Mouse (Mus musculus) kidney, adult 11 months (tissue): ENCODE measurements at regions not wholly inside any gene's neighbourhood (a gene's known extent, or its start where the extent isn't known, plus 50 kb on each side); places are given as distances from the start of the nearest gene placed in this dataset.

Experiments used
- DNase-seq: peaks from one replicate; pipeline ENCODE4 v3.0.0; 2022

GRCm38 (mm10) chr15:93876335-93876734, 280.6 kb upstream of the Prickle1 start:
- no peak for DNase-seq

GRCm38 (mm10) chr15:93875685-93876084, 280.0 kb upstream of the Prickle1 start:
- DNase-seq: no peak

GRCm38 (mm10) chr15:93874206-93874605, 278.5 kb upstream of the Prickle1 start:
- no peak for DNase-seq

- no peak for DNase-seq
Measured at GRCm38 (mm10) chr15:93857336-93857901, 261.7 kb upstream of the Prickle1 start.

- no peak for DNase-seq
Measured at GRCm38 (mm10) chr15:93853221-93853620, 257.5 kb upstream of the Prickle1 start.

GRCm38 (mm10) chr15:93852126-93852525, 256.4 kb upstream of the Prickle1 start:
- DNase-seq: no peak

- no peak for DNase-seq
Measured at GRCm38 (mm10) chr15:93850388-93850787, 254.7 kb upstream of the Prickle1 start.

- no peak for DNase-seq
Measured at GRCm38 (mm10) chr15:93848830-93849229, 253.1 kb upstream of the Prickle1 start.

- no peak for DNase-seq
Measured at GRCm38 (mm10) chr15:93846797-93847196, 251.1 kb upstream of the Prickle1 start.

GRCm38 (mm10) chr15:93845801-93846200, 250.1 kb upstream of the Prickle1 start:
- no peak for DNase-seq

GRCm38 (mm10) chr15:93832956-93833355, 237.3 kb upstream of the Prickle1 start:
- no peak for DNase-seq

- DNase-seq: no peak
Measured at GRCm38 (mm10) chr15:93832431-93832936, 236.8 kb upstream of the Prickle1 start.

GRCm38 (mm10) chr15:93831148-93831547, 235.5 kb upstream of the Prickle1 start:
- DNase-seq: no peak

- DNase-seq: peak; percentile 4
Measured at GRCm38 (mm10) chr15:93824729-93825694, 229.3 kb upstream of the Prickle1 start.

GRCm38 (mm10) chr15:93821236-93821635, 225.5 kb upstream of the Prickle1 start:
- DNase-seq: peak; percentile 22

GRCm38 (mm10) chr15:93812011-93812410, 216.3 kb upstream of the Prickle1 start:
- DNase-seq: no peak

- no peak for DNase-seq
Measured at GRCm38 (mm10) chr15:93807993-93808392, 212.3 kb upstream of the Prickle1 start.

GRCm38 (mm10) chr15:93807505-93807904, 211.8 kb upstream of the Prickle1 start:
- DNase-seq: no peak

GRCm38 (mm10) chr15:93804703-93805102, 209.0 kb upstream of the Prickle1 start:
- DNase-seq: no peak

GRCm38 (mm10) chr15:93790531-93790930, 194.8 kb upstream of the Prickle1 start:
- no peak for DNase-seq

GRCm38 (mm10) chr15:93789762-93790161, 194.1 kb upstream of the Prickle1 start:
- no peak for DNase-seq

GRCm38 (mm10) chr15:93787361-93787760, 191.7 kb upstream of the Prickle1 start:
- no peak for DNase-seq

GRCm38 (mm10) chr15:93785846-93786412, 190.2 kb upstream of the Prickle1 start:
- no peak for DNase-seq

GRCm38 (mm10) chr15:93783736-93784135, 188.0 kb upstream of the Prickle1 start:
- no peak for DNase-seq
